Mouse (Mus musculus): Measurements from ENCODE around the gene 2010003K11Rik. TPM values are rescaled to one million over a fixed set of nuclear protein-coding genes. Genes with fewer than 3 reads are reported as not detected.

2010003K11Rik gene
- polyA plus RNA-seq, 1 experiment from 2014 or later, result not detected

DNA sequence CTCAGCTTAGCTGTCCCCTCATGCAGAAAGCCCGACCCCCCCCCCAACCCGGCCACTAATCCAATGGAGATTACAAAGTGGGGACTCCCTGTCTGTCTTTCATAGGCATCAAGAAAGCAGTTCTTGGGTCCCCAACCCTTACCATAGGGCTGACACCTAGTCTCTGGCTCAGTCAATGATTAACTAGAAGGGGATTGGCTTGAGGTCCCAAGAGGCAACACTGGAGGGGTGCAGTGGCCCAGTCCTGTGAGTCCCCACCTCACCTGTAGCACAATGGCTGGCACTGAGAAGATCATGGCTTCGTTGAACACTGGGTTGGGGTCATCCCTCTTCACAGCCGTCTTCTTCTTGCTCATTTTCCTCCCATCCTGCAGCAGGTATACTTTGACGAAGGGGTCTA, 47.7 kb downstream of the 2010003K11Rik start:
- Histone ChIP-seq H3K9ac (no peak overlapping the region), H3K27me3 (0 out of 2 replicates have a peak, but pooled peaks cover 2% of the 10 kb centered on the region), H3K4me1 (no peaks in the 10 kb centered on the region), H3K27ac (no peak overlapping the region), H3K4me3 (no peak overlapping the region), H3K9me3 (replicated peaks) (no peaks in the 10 kb centered on the region), H3K36me3 (ENCODE audit: poor library complexity, severe bottlenecking) (no peaks in the 10 kb centered on the region), H3K4me2 (no peak overlapping the region)
- 71% methylated on average over 5 of the region's 5 CpGs for WGBS
- no peak for ATAC-seq

- Histone ChIP-seq H3K9me3 (replicated peaks) (no peaks in the 10 kb centered on the region), H3K9ac (no peak overlapping the region), H3K27me3 (no peaks in the 10 kb centered on the region), H3K4me1 (no peaks in the 10 kb centered on the region), H3K4me3 (no peak overlapping the region), H3K27ac (no peak overlapping the region), H3K36me3 (ENCODE audit: poor library complexity, severe bottlenecking) (no peaks in the 10 kb centered on the region), H3K4me2 (no peak overlapping the region)
- no peak for ATAC-seq
- 96% methylated on average over 9 of the region's 9 CpGs for WGBS
These were observed 49.2 kb downstream of the 2010003K11Rik start for GRCm38 (mm10) chr19:4449230-4449629.

- Histone ChIP-seq H3K27ac (no peak overlapping the region), H3K4me1 (no peaks in the 10 kb centered on the region), H3K4me3 (no peak overlapping the region), H3K27me3 (no peaks in the 10 kb centered on the region), H3K9me3 (replicated peaks) (no peaks in the 10 kb centered on the region), H3K4me2 (no peak overlapping the region), H3K9ac (no peak overlapping the region), H3K36me3 (ENCODE audit: poor library complexity, severe bottlenecking) (no peaks in the 10 kb centered on the region)
- ATAC-seq, result no peak
- WGBS, result 85% methylated on average over 9 of the region's 9 CpGs
These were observed 50.9 kb downstream of the 2010003K11Rik start for GRCm38 (mm10) chr19:4447445-4447844.

Other genes starting within 250 kb of the 2010003K11Rik start
- gene Ssh3, start 229.4 kb downstream of the 2010003K11Rik start, polyA plus RNA-seq (2015; fragmentation: Nextera tagmentation; extraction: Ambion mirVana), result 3.6 and 4.8 TPM in 2 replicates
- gene Ankrd13d, start 215.4 kb downstream of the 2010003K11Rik start, polyA plus RNA-seq (2015; fragmentation: Nextera tagmentation; extraction: Ambion mirVana), result 14.0 and 15.2 TPM in 2 replicates
- gene Grk2, start 192.4 kb downstream of the 2010003K11Rik start, polyA plus RNA-seq (2015; fragmentation: Nextera tagmentation; extraction: Ambion mirVana), result 14.4 and 15.6 TPM in 2 replicates
- gene Kdm2a, start 100.3 kb downstream of the 2010003K11Rik start, polyA plus RNA-seq (2015; fragmentation: Nextera tagmentation; extraction: Ambion mirVana), result 38.8 and 43.9 TPM in 2 replicates
- 5.5 and 6.6 TPM in 2 replicates for gene Rhod, start 59.2 kb downstream of the 2010003K11Rik start, polyA plus RNA-seq (2015; fragmentation: Nextera tagmentation; extraction: Ambion mirVana)
- gene Syt12, start 21.1 kb downstream of the 2010003K11Rik start, polyA plus RNA-seq (2015; fragmentation: Nextera tagmentation; extraction: Ambion mirVana), result 1.0 and 1.3 TPM in 2 replicates
- 15.9 and 17.3 TPM in 2 replicates for gene Pcx, start 11.9 kb upstream of the 2010003K11Rik start, polyA plus RNA-seq (2015; fragmentation: Nextera tagmentation; extraction: Ambion mirVana)
- gene Lrfn4, start 117.1 kb upstream of the 2010003K11Rik start, polyA plus RNA-seq (2015; fragmentation: Nextera tagmentation; extraction: Ambion mirVana), result 7.5 and 7.9 TPM in 2 replicates
- gene Rce1, start 127.1 kb upstream of the 2010003K11Rik start, polyA plus RNA-seq (2015; fragmentation: Nextera tagmentation; extraction: Ambion mirVana), result 50.9 and 63.4 TPM in 2 replicates
- gene Gm960, start 200.1 kb upstream of the 2010003K11Rik start, polyA plus RNA-seq (2015; fragmentation: Nextera tagmentation; extraction: Ambion mirVana), result 4.1 and 5.8 TPM in 2 replicates
- gene Sptbn2, start 212.6 kb upstream of the 2010003K11Rik start, polyA plus RNA-seq (2015; fragmentation: Nextera tagmentation; extraction: Ambion mirVana), result 18.1 and 20.8 TPM in 2 replicates

Data from forebrain, embryonic 13.5 days (tissue).